Mouse (Mus musculus) intestine, embryonic 16.5 days (tissue): ENCODE data around the gene Wdr90. TPM values are rescaled to one million over a fixed set of nuclear protein-coding genes. Genes with fewer than 3 reads are reported as not detected.

Experiments
- ATAC-seq: fragments of 200-750 bp; cut with Nextera tagmentation; 2 replicates; pipeline ENCODE4 v1.8.0; 2017; ENCODE audit warnings: moderate TSS enrichment, moderate library complexity
- H3K27ac ChIP-seq: fragments of 300-500 bp; sonication (generic); 2 replicates; pipeline ENCODE4 v1.5.1; 2014; ENCODE audit warnings: mild to moderate bottlenecking, low read length
- H3K27me3 ChIP-seq: fragments of 300-500 bp; sonication (generic); replicated peaks from 2 replicates; pipeline ENCODE4 v1.6.1; 2014; ENCODE audit warnings: low read length, control low read depth, mixed read lengths; ENCODE audit not compliant: control insufficient read depth, insufficient read depth
- H3K36me3 ChIP-seq: fragments of 300-500 bp; sonication (generic); 2 replicates; pipeline ENCODE4 v1.6.1; 2014; ENCODE audit warnings: low read length, control low read depth; ENCODE audit not compliant: control insufficient read depth, insufficient read depth
- H3K4me1 ChIP-seq: fragments of 300-500 bp; sonication (generic); 2 replicates; pipeline ENCODE4 v1.6.1; 2014; ENCODE audit warnings: low read length, control low read depth, mixed read lengths; ENCODE audit not compliant: control insufficient read depth, insufficient read depth
- H3K4me2 ChIP-seq: fragments of 300-500 bp; sonication (generic); 2 replicates; pipeline ENCODE4 v1.6.1; 2014; ENCODE audit warnings: low read depth, low read length, control low read depth
- H3K4me3 ChIP-seq: fragments of 300-500 bp; sonication (generic); 2 replicates; pipeline ENCODE4 v1.5.1; 2014; ENCODE audit warnings: mild to moderate bottlenecking, low read length
- H3K9ac ChIP-seq: fragments of 300-500 bp; sonication (generic); 2 replicates; pipeline ENCODE4 v1.6.1; 2014; ENCODE audit warnings: low read depth, low read length
- H3K9me3 ChIP-seq: fragments of 300-500 bp; sonication (generic); 2 replicates; pipeline ENCODE4 v1.6.1; 2016; ENCODE audit warnings: low read length, control low read depth; ENCODE audit not compliant: control insufficient read depth
- WGBS: fragments of 180-500 bp; shearing (Covaris S2); extraction: QIAGEN DNeasy Blood & Tissue Kit; methylation state at CpG from one replicate; pipeline ENCODE4 v1.1.7; 2014; 5-methylcytosine and 5-hydroxymethylcytosine counted together
- polyA plus RNA-seq: library from polyadenylated mRNA; unstranded; fragments of >200 nt; fragmentation: Nextera tagmentation; extraction: Ambion mirVana; gene quantifications from 2 replicates; pipeline ENCODE4 v1.2.1, GENCODE M21; 2015

Gene Wdr90
- polyA plus RNA-seq, 1 experiment from 2014 or later: 11.3 TPM

DNA sequence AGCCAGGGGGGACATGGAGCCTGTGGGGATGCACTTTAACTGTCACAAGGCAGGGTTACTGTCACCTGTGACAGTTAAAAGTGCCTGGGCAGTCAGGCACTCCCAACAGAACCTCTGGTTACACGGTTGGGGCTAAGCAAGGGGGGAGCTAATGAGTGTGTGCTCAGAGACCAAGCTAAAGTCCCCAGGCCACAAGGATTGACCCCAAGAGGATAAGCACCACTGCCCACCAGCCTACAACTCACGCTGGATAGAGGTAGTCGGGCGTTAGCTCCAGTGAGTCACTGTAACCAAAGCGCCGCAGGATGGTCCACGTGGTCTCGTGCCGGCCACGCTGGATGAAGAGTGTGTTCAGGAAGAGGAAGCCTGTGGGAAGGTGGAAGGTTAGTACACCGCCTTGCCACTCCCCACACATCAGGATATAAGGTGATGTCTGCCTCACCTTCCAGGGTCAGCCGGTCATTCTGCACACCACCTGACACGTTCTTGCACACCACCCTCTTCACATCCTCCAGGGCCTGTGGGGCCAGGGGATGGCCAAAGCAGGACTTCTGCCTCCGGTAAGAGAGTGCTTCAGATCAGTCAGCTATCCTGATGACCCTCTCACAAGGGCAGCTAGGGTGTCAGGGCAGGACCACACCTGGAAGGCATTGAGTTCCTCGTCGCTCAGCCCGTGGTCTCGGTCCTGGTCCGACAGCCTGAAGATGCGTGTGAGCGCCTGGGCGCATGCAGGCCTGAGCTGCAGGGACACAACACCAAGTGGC is 20.0 kb downstream of the Wdr90 start, which contains the start of gene Gm20683:
Gene Gm20683, minus strand, starts transcription at position 647 of the 764 bp plus-strand sequence.
- ATAC-seq: no peak
- H3K27ac ChIP-seq: no peak within 1 kb of the TSS
- no peaks in the 10 kb centered on the region for H3K9me3 ChIP-seq
- no peak within 1 kb of the TSS for H3K9ac ChIP-seq
- H3K4me3 ChIP-seq: no peak within 1 kb of the TSS
- 94% methylated on average over 22 of the region's 22 CpGs for WGBS
- H3K4me1 ChIP-seq: peaks cover 27% of the 10 kb centered on the region
- no peaks in the 10 kb centered on the region for H3K27me3 ChIP-seq
- H3K36me3 ChIP-seq: peaks cover 19% of the 10 kb centered on the region; the same call in 1 of the 2 replicates
- no peak within 1 kb of the TSS for H3K4me2 ChIP-seq

DNA sequence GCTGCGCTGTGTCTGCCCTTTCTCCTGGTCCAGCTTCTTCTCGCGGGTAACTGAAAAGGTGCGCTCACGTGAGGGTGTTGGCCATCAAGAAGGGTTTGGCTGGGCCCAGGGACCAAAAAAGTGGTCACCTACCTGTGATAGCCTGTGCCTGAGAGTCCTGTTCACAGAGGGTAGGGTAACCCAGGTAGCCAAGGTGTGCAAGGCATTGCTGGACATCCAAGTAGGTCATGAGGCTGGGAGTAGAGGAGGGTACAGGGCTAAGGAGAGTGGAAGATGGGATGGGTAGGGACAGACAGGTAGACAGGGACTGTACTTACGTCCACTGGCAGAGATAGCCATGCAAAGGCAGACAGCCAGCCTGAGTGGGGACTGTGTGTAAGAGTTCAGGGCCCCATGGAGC is 20.8 kb downstream of the Wdr90 start:
- no peak overlapping the region for H3K4me3 ChIP-seq
- H3K9me3 ChIP-seq: no peaks in the 10 kb centered on the region
- peaks cover 35% of the 10 kb centered on the region for H3K4me1 ChIP-seq
- WGBS: 94% methylated on average over 6 of the region's 6 CpGs
- no peak overlapping the region for H3K27ac ChIP-seq
- H3K4me2 ChIP-seq: no peak overlapping the region
- no peaks in the 10 kb centered on the region for H3K27me3 ChIP-seq
- H3K36me3 ChIP-seq: peaks cover 19% of the 10 kb centered on the region; the same call in 1 of the 2 replicates
- H3K9ac ChIP-seq: no peak overlapping the region
- no peak for ATAC-seq

DNA sequence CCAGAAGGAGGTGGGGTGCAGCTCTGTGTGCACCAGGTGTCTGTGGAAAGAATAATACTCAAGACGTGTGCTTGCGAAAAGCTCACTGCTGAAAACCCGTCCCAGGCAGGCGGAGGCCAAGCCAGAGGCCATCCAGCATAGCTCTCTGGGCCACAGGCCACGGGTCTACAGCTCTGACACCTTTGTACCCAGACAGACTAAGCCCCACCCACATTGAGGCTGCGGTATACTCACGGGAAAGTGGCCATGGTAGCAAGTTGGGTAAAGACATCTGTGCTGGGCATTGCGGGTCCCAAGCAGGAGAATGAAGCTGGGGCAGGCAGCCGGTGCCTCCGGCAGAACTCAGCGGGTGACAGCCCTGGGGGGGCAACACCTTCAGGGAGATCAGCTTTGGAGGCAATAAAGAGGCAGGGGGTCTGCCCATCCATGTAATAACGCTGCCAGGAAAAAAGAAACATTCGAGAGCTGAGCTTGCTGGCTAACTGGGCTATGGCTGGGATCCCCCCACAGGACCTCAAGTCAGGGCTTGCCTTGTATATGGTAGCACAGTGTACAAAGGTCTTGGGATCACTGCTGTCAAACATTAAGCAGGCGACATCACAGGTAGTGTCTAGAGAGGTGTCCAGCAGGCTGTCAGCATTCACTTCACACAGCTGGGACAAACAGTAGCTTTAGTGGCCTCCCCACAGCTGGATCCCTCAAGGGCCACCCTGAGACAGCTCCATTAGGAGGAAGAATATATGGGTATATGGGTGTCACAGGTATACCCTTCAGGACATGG is 21.7 kb downstream of the Wdr90 start:
- peak overlapping the region; percentile 60 for H3K27ac ChIP-seq

DNA sequence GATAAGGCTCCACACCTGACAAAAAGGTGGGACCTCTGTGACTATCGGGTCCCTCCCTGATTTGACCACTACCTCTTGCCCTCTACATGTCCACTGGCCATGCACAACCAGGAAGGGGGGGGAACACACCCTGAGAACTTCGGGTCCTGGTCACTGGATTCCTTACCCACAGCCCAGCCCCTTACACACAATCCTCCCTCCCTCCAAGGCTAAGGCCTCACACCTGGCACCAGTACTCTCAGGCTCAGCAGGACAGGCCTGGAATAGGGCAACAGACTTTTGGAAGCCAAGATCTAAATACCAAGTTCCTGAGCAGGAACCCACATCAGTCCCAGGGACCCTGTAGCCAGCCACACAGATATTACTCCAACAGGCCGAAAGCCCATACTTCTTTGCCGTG is 22.4 kb downstream of the Wdr90 start:
- H3K27ac ChIP-seq: peak overlapping the region; percentile 60
- no peak for ATAC-seq
- H3K4me1 ChIP-seq: peaks cover 47% of the 10 kb centered on the region
- no peak overlapping the region for H3K4me2 ChIP-seq
- H3K9me3 ChIP-seq: no peaks in the 10 kb centered on the region
- H3K4me3 ChIP-seq: no peak overlapping the region
- H3K9ac ChIP-seq: 0 out of 2 replicates have a peak overlapping the region, but pooled peaks have one; percentile 26
- peaks cover 19% of the 10 kb centered on the region; the same call in 1 of the 2 replicates for H3K36me3 ChIP-seq
- H3K27me3 ChIP-seq: no peaks in the 10 kb centered on the region
- 84% methylated on average over 4 of the region's 4 CpGs for WGBS

More for the DNA sequence above, 21.7 kb downstream of the Wdr90 start:
- peak overlapping the region; percentile 2; the same call in 1 of the 2 replicates for H3K9ac ChIP-seq
- H3K27me3 ChIP-seq: no peaks in the 10 kb centered on the region
- H3K4me3 ChIP-seq: no peak overlapping the region
- peaks cover 19% of the 10 kb centered on the region; the same call in 1 of the 2 replicates for H3K36me3 ChIP-seq
- 77% methylated on average over 14 of the region's 14 CpGs for WGBS
- peak overlapping the region; percentile 18; the same call in 1 of the 2 replicates for H3K4me2 ChIP-seq
- ATAC-seq: peak; percentile 56
- peaks cover 40% of the 10 kb centered on the region for H3K4me1 ChIP-seq
- H3K9me3 ChIP-seq: no peaks in the 10 kb centered on the region

DNA sequence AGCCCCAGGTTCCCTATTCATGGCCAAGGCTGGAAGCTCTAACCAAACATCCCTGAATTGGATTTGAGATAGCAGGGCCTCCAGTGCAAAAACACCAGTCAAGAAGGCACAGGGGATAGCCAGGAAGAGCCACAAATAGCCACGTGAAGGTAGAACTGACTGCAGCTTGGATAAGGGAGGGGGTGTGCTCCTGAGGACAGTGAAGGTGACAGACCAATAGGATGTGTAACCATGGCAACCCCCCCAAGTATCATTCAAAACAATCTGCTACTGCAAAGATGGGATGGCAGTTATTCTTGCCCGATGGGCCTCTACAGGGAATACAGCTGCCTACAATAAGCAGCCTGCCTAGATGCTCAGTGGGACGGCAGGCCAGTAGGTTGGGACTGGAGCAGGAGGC is 23.8 kb downstream of the Wdr90 start:
- Histone ChIP-seq H3K4me1 (peaks cover 39% of the 10 kb centered on the region), H3K36me3 (peaks cover 19% of the 10 kb centered on the region; the same call in 1 of the 2 replicates), H3K27me3 (no peaks in the 10 kb centered on the region), H3K4me3 (no peak overlapping the region; the same call in 1 of the 2 replicates), H3K27ac (peak overlapping the region; percentile 3; the same call in 1 of the 2 replicates), H3K4me2 (peak overlapping the region; percentile 87), H3K9me3 (no peaks in the 10 kb centered on the region), H3K9ac (peak overlapping the region; percentile 72)
- WGBS: 49% methylated on average over 3 of the region's 3 CpGs
- no peak for ATAC-seq

DNA sequence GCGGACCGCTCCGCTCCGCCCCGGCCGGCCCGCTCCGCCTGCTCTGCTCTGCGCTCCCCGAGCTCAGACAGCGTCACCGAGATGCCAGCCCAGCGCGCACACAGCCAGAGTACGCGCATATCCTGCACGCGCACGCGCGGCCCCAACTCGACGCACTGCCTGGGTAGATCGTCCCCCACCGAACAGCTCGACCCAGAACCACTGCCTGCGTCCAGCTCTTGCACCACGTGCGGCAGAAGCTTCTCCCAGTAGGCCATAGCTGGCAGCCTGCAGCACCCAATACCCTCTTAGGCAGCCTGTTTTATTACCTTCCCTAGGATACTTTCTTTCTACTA is 24.3 kb downstream of the Wdr90 start, which contains the start of gene Rhbdl1:
Gene Rhbdl1, minus strand, starts transcription at position 220 of the 335 bp plus-strand sequence.
- no peak for ATAC-seq
- H3K36me3 ChIP-seq: peaks cover 16% of the 10 kb centered on the region; the same call in 1 of the 2 replicates
- peak within 1 kb of the TSS; percentile 72 for H3K9ac ChIP-seq
- no peaks in the 10 kb centered on the region for H3K27me3 ChIP-seq
- WGBS: 4% methylated on average over 29 of the region's 29 CpGs
- no peaks in the 10 kb centered on the region for H3K9me3 ChIP-seq
- H3K4me2 ChIP-seq: peak within 1 kb of the TSS; percentile 87
- H3K4me3 ChIP-seq: peak within 1 kb of the TSS; percentile 43
- peaks cover 41% of the 10 kb centered on the region for H3K4me1 ChIP-seq
- peak within 1 kb of the TSS; percentile 3 for H3K27ac ChIP-seq

DNA sequence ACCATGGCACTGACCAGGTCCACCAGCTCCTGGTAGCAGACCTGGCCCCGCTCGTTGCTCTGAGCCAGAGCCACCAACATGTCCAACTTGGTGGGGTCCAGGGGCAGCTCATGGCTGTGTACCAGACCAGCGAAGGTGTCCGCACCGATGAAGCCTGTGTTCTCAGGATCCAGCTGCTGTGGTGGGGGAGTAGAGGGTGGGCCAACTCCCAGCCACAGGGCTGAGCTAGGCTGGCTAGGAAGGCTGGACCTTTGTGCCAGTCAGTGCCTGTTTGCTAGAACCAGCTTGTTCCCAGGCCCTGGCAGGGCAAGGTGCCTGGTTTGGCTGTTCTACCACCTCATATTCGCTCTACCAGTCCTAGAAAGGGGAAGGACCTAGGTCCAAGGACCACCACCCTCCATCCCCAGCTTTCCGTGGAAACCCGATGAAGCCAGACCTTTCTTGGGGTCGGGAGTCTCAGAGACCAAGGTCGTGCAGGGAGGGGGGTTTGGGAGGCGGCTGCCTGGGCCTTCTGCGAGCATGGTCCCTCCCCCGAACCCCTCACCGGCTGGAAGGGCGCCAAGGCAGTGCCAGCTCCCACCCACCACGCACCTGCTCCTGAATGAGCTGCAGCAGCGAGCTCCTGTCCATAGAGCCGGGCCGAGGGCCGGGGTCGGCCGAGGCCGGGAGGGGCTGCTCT is 24.8 kb downstream of the Wdr90 start:
- H3K27me3 ChIP-seq: no peaks in the 10 kb centered on the region
- peaks cover 47% of the 10 kb centered on the region for H3K4me1 ChIP-seq
- no peaks in the 10 kb centered on the region for H3K9me3 ChIP-seq
- no peak for ATAC-seq
- H3K36me3 ChIP-seq: peaks cover 11% of the 10 kb centered on the region; the same call in 1 of the 2 replicates
- H3K27ac ChIP-seq: peak overlapping the region; percentile 3
- H3K9ac ChIP-seq: peak overlapping the region; percentile 72
- peak overlapping the region; percentile 43 for H3K4me3 ChIP-seq
- peak overlapping the region; percentile 87 for H3K4me2 ChIP-seq
- 21% methylated on average over 23 of the region's 23 CpGs for WGBS

DNA sequence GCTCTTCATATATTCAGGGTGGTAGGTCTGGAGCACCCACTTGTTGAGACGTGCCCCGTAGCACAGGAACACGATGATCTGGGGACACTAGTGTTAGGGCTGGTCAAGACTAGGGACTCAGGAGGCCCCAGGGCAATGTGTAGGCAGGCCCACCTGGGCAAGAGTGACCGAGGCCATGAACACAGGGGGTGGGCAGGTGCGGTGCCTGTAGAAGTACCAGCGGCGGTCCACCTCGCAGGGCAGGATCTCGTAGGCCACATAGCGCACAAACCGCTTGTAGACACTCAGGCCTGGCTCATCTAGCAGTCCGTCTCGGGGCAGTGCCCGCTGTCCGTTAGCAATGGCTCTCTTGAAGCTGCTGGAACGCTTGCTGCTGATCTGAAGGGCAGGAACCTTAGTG is 25.5 kb downstream of the Wdr90 start:
- peaks cover 54% of the 10 kb centered on the region for H3K4me1 ChIP-seq
- no peak for ATAC-seq
- H3K4me2 ChIP-seq: no peak overlapping the region
- H3K27ac ChIP-seq: no peak overlapping the region
- no peaks in the 10 kb centered on the region for H3K9me3 ChIP-seq
- H3K4me3 ChIP-seq: no peak overlapping the region; the same call in 1 of the 2 replicates
- H3K9ac ChIP-seq: 0 out of 2 replicates have a peak overlapping the region, but pooled peaks have one; percentile 72
- WGBS: 91% methylated on average over 16 of the region's 16 CpGs
- H3K36me3 ChIP-seq: peaks cover 10% of the 10 kb centered on the region
- H3K27me3 ChIP-seq: no peaks in the 10 kb centered on the region
